Mouse (Mus musculus): Measurements from ENCODE around the gene Mtmr12.

DNA sequence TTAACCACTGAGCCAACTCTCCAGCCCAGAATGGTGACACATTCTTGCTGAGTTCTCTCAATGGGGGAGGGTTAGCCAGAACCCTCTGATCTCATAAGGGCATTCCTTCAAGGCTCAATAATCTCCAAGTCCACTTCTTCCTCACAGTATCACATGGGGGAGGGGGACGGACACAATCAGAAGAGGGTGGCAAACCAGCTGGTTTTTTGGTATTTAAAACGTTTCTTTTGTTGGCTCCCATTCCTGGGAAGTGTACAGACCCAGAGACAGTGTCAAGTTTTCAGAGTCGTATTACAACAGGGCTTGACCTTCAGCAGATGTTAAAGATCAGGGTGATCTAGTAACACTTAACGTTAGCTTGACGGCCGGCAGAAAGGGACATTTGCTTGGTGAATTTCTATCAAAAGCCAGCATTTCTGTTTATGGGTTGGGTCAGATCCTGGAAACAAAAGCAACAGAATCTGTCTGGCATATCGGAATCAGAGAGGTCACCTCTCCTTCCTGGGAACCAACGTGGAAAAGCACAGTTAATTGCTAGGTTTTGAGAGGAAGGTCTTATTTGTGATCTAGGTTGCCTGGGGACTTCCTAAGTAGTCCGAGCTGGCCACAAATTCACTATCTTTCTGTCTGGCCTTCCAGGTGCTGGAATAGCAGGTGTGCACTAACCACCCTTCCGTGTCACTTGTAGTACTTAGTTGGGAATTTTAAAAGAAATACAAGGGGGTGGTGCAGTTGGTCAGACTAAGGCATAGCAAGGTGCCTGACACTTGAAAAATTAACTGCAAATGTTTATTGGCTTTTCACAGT lies 1.1 kb upstream of the Mtmr12 start:
- no peak for TF ChIP-seq POLR2A (IDR thresholded peaks at IDR 0.05; ENCODE audit: borderline replicate concordance, extremely low read depth, low read depth, low read length)
- no peak for TF ChIP-seq CTCF (IDR thresholded peaks at IDR 0.05; ENCODE audit: insufficient read depth, low read length)

Measured in lung, adult 2 months (tissue).